Mouse (Mus musculus) MEL (cell line): Measurements from ENCODE around the gene Rhobtb3. TPM values are rescaled to one million over a fixed set of nuclear protein-coding genes. Genes with fewer than 3 reads are reported as not detected.

Experiments
- DNase-seq: peaks from one replicate; pipeline ENCODE4 v3.0.0; 2011; ENCODE audit warnings: low read depth, low spot score
- H3K27ac ChIP-seq: 2 replicates; pipeline ENCODE4 v1.5.1; 2012; ENCODE audit warnings: low read depth, mild to moderate bottlenecking, control low read depth, low read length, moderate library complexity; ENCODE audit not compliant: control insufficient read depth
- H3K27me3 ChIP-seq, 2 experiments: fragments of 150-350 bp in 1 of 2; sonication (generic) in 1 of 2; 2 replicates each; pipeline ENCODE4 v1.6.1; 2012; ENCODE audit warnings: low read length in 2 of 2, mild to moderate bottlenecking in 2 of 2, improper control_type of control experiment in 1 of 2, moderate library complexity in 1 of 2; ENCODE audit not compliant: insufficient read depth in 2 of 2, control insufficient read depth in 1 of 2
- H3K36me3 ChIP-seq, 2 experiments: 2 replicates each; pipeline ENCODE4 v1.6.1; 2012 to 2014; ENCODE audit warnings: low read length in 2 of 2, improper control_type of control experiment in 1 of 2, inconsistent platforms in 1 of 2, mild to moderate bottlenecking in 1 of 2; ENCODE audit not compliant: insufficient read depth in 2 of 2, control insufficient read depth in 1 of 2
- H3K4me1 ChIP-seq, 2 experiments: fragments of 150-350 bp in 1 of 2; sonication (generic) in 1 of 2; 2 replicates each; pipeline ENCODE4 v1.6.1; 2012; ENCODE audit warnings: low read length in 2 of 2, improper control_type of control experiment in 1 of 2, mild to moderate bottlenecking in 1 of 2; ENCODE audit not compliant: insufficient read depth in 2 of 2, control insufficient read depth in 1 of 2
- H3K4me3 ChIP-seq, 2 experiments: fragments of 150-350 bp in 1 of 2; sonication (generic) in 1 of 2; 2 replicates each; pipeline ENCODE4 v1.5.1; 2012; ENCODE audit warnings: low read depth in 2 of 2, low read length in 2 of 2, mild to moderate bottlenecking in 2 of 2, moderate library complexity in 2 of 2, control low read depth in 1 of 2, improper control_type of control experiment in 1 of 2; ENCODE audit not compliant: control insufficient read depth in 1 of 2, insufficient read depth in 1 of 2
- H3K79me2 ChIP-seq: 2 replicates; pipeline ENCODE4 v1.6.1; 2012; ENCODE audit warnings: mild to moderate bottlenecking, low read length, moderate library complexity; ENCODE audit not compliant: control insufficient read depth, poor library complexity, insufficient read depth
- H3K9ac ChIP-seq: 2 replicates; pipeline ENCODE4 v1.6.1; 2012; ENCODE audit warnings: low read depth, mild to moderate bottlenecking, control low read depth, low read length, moderate library complexity; ENCODE audit not compliant: control insufficient read depth, poor library complexity, severe bottlenecking
- H3K9me3 ChIP-seq: fragments of 150-350 bp; sonication (generic); replicated peaks from 2 replicates; pipeline ENCODE4 v1.6.1; 2012; ENCODE audit warnings: mild to moderate bottlenecking, low read length, improper control_type of control experiment, moderate library complexity; ENCODE audit not compliant: insufficient read depth
- BHLHE40 ChIP-seq: IDR thresholded peaks from 2 replicates; pipeline ENCODE4 v1.6.1; 2012; ENCODE audit warnings: low read depth, mild to moderate bottlenecking, inconsistent platforms, low read length, improper control_type of control experiment, borderline replicate concordance
- CHD1 ChIP-seq: IDR thresholded peaks from 2 replicates; pipeline ENCODE4 v1.6.1; 2012; ENCODE audit warnings: low read depth, mild to moderate bottlenecking, inconsistent platforms, low read length, improper control_type of control experiment
- CTCF ChIP-seq, 3 experiments: IDR thresholded peaks in 2 of 3; conservative IDR thresholded peaks in 1 of 3; 2 replicates each; pipeline ENCODE4 v1.5.1; 2011 to 2012; ENCODE audit warnings: low read length in 3 of 3, low read depth in 2 of 3, mild to moderate bottlenecking in 2 of 3, improper control_type of control experiment in 1 of 3, inconsistent platforms in 1 of 3, mixed read lengths in 1 of 3, moderate library complexity in 1 of 3; ENCODE audit not compliant: control insufficient read depth in 1 of 3, insufficient read depth in 1 of 3, poor library complexity in 1 of 3, severe bottlenecking in 1 of 3
- E2F4 ChIP-seq: IDR thresholded peaks from 2 replicates; pipeline ENCODE4 v1.6.1; 2011; ENCODE audit warnings: low read depth, low read length, improper control_type of control experiment, borderline replicate concordance
- ELF1 ChIP-seq: IDR thresholded peaks from 2 replicates; pipeline ENCODE4 v1.6.1; 2014; ENCODE audit warnings: low read depth, mild to moderate bottlenecking, inconsistent platforms, low read length, improper control_type of control experiment, moderate library complexity
- ETS1 ChIP-seq: IDR thresholded peaks from 2 replicates; pipeline ENCODE4 v1.6.1; 2012; ENCODE audit warnings: low read depth, mild to moderate bottlenecking, inconsistent platforms, low read length, improper control_type of control experiment, moderate library complexity
- GATA1 ChIP-seq: IDR thresholded peaks from 2 replicates; pipeline ENCODE4 v1.6.1; 2011; ENCODE audit warnings: low read depth, low read length, improper control_type of control experiment
- HCFC1 ChIP-seq: IDR thresholded peaks from 2 replicates; pipeline ENCODE4 v1.6.1; 2012; ENCODE audit warnings: low read depth, mild to moderate bottlenecking, inconsistent platforms, low read length, improper control_type of control experiment, moderate library complexity
- MAFK ChIP-seq: IDR thresholded peaks from 2 replicates; pipeline ENCODE4 v1.6.1; 2011; ENCODE audit warnings: low read depth, mild to moderate bottlenecking, low read length, improper control_type of control experiment, borderline replicate concordance
- MAX ChIP-seq: IDR thresholded peaks from 2 replicates; pipeline ENCODE4 v1.6.1; 2011; ENCODE audit warnings: low read length, improper control_type of control experiment
- MAZ ChIP-seq: IDR thresholded peaks from 2 replicates; pipeline ENCODE4 v1.6.1; 2012; ENCODE audit warnings: low read depth, mild to moderate bottlenecking, inconsistent platforms, low read length, improper control_type of control experiment
- MEF2A ChIP-seq: IDR thresholded peaks from 2 replicates; pipeline ENCODE4 v1.6.1; 2014; ENCODE audit warnings: low read depth, mild to moderate bottlenecking, inconsistent platforms, low read length, improper control_type of control experiment; ENCODE audit not compliant: poor library complexity, insufficient replicate concordance, severe bottlenecking; ENCODE audit errors: extremely low read depth
- MXI1 ChIP-seq: IDR thresholded peaks from 2 replicates; pipeline ENCODE4 v1.6.1; 2011; ENCODE audit warnings: mild to moderate bottlenecking, low read depth, low read length, improper control_type of control experiment
- NELFE ChIP-seq: IDR thresholded peaks from 2 replicates; pipeline ENCODE4 v1.6.1; 2011; ENCODE audit warnings: low read depth, low read length, improper control_type of control experiment
- POLR2A ChIP-seq, 2 experiments: IDR thresholded peaks; 2 replicates each; pipeline ENCODE4 v1.6.1; 2011 to 2012; ENCODE audit warnings: low read length in 2 of 2, mild to moderate bottlenecking in 2 of 2, control low read depth in 1 of 2, improper control_type of control experiment in 1 of 2, low read depth in 1 of 2, moderate library complexity in 1 of 2; ENCODE audit not compliant: control insufficient read depth in 1 of 2, insufficient read depth in 1 of 2, poor library complexity in 1 of 2
- POLR2AphosphoS2 ChIP-seq: IDR thresholded peaks from 2 replicates; pipeline ENCODE4 v1.6.1; 2011; ENCODE audit warnings: low read length, improper control_type of control experiment
- POLR2AphosphoS5 ChIP-seq: IDR thresholded peaks from 2 replicates; pipeline ENCODE4 v1.6.1; 2012; ENCODE audit warnings: low read depth, borderline replicate concordance, mild to moderate bottlenecking, inconsistent platforms, low read length, moderate library complexity, mixed read lengths
- RAD21 ChIP-seq: IDR thresholded peaks from 2 replicates; pipeline ENCODE4 v1.6.1; 2011; ENCODE audit warnings: mild to moderate bottlenecking, low read depth, low read length, improper control_type of control experiment
- SIN3A ChIP-seq: IDR thresholded peaks from 2 replicates; pipeline ENCODE4 v1.6.1; 2012; ENCODE audit warnings: low read length, improper control_type of control experiment, inconsistent platforms
- TBP ChIP-seq: IDR thresholded peaks from 2 replicates; pipeline ENCODE4 v1.8.0; 2011; ENCODE audit warnings: low read depth, low read length, improper control_type of control experiment
- TCF12 ChIP-seq: IDR thresholded peaks from 2 replicates; pipeline ENCODE4 v1.6.1; 2014; ENCODE audit warnings: low read depth, mild to moderate bottlenecking, inconsistent platforms, low read length, improper control_type of control experiment, moderate library complexity
- ZC3H11A ChIP-seq: IDR thresholded peaks from 2 replicates; pipeline ENCODE4 v1.6.1; 2012; ENCODE audit warnings: low read depth, mild to moderate bottlenecking, inconsistent platforms, low read length, improper control_type of control experiment
- ZMIZ1 ChIP-seq: IDR thresholded peaks from 2 replicates; pipeline ENCODE4 v1.6.1; 2012; ENCODE audit warnings: low read depth, mild to moderate bottlenecking, inconsistent platforms, low read length, improper control_type of control experiment, moderate library complexity
- polyA plus RNA-seq, 2 experiments: library from polyadenylated mRNA; stranded (reverse) in 1 of 2; unstranded in 1 of 2; fragments of >175 nt in 1 of 2; fragments of >200 nt in 1 of 2; gene quantifications; 2 replicates each; pipeline versions ENCODE4 v1.2.1 to v1.2.4; 2012; ENCODE audit warnings: low replicate concordance in 2 of 2, low read depth in 1 of 2; ENCODE audit not compliant: insufficient read length in 2 of 2, insufficient read depth in 1 of 2, missing spikeins in 1 of 2
- total RNA-seq: library from RNA; depleted of rRNA; stranded (reverse); fragments of 300-350 nt; gene quantifications from 2 replicates; pipeline ENCODE4 v1.2.3, GENCODE M21; 2012

The Rhobtb3 gene
- total and polyA plus RNA-seq, 3 experiments: not detected

- no peak overlapping the region for H3K27ac ChIP-seq
- H3K36me3 ChIP-seq: peaks cover 0 to 36% of the 10 kb centered on the region in 2 experiments; a peak in 2 of 4 replicates
- H3K9me3 ChIP-seq: no peaks in the 10 kb centered on the region
- no peak overlapping the region for H3K9ac ChIP-seq
- peaks cover 18 to 38% of the 10 kb centered on the region in 2 experiments for H3K4me1 ChIP-seq
- H3K79me2 ChIP-seq: no peaks in the 10 kb centered on the region; the same call in 1 of the 2 replicates
- TF ChIP-seq E2F4: no peak
- DNase-seq: no peak
- H3K4me3 ChIP-seq: no peak overlapping the region
- no peaks in the 10 kb centered on the region for H3K27me3 ChIP-seq
Observed at GRCm38 (mm10) chr13:75841950-75842349, 101.8 kb downstream of the Rhobtb3 start.

GRCm38 (mm10) chr13:75840752-75841285 is 102.9 kb downstream of the Rhobtb3 start:
- peaks cover 11 to 30% of the 10 kb centered on the region in 2 experiments for H3K4me1 ChIP-seq
- peak overlapping the region; percentile 49 for H3K9ac ChIP-seq
- no peak overlapping the region for H3K27ac ChIP-seq

GRCm38 (mm10) chr13:75839719-75840481 is 103.8 kb downstream of the Rhobtb3 start, which contains the start of gene Glrx:
Gene Glrx, plus strand, starts transcription at chr13:75839868.
- Histone ChIP-seq H3K27me3 (no peaks in the 10 kb centered on the region), H3K27ac (peak within 1 kb of the TSS; percentile 76), H3K79me2 (no peaks in the 10 kb centered on the region; the same call in 1 of the 2 replicates), H3K4me1 (peaks cover 6 to 25% of the 10 kb centered on the region in 2 experiments), H3K9me3 (no peaks in the 10 kb centered on the region), H3K9ac (peak within 1 kb of the TSS; percentile 52), H3K4me3 (peak within 1 kb of the TSS; percentile 64 to 80), H3K36me3 (peaks cover 0 to 17% of the 10 kb centered on the region in 2 experiments; a peak in 2 of 4 replicates)
- peak; percentile 94 for DNase-seq
- TF ChIP-seq BHLHE40 (no peak), RAD21 (no peak), MXI1 (peak; percentile 87), CTCF (IDR thresholded peaks at IDR 0.05 in 2 of 3, conservative IDR thresholded peaks at IDR 0.05 in 1 of 3; ENCODE audit: control insufficient read depth in 1 of 3, insufficient read depth in 1 of 3, low read depth in 2 of 3, low read length in 3 of 3, poor library complexity in 1 of 3, severe bottlenecking in 1 of 3) (no peak), GATA1 (no peak), POLR2A (IDR thresholded peaks at IDR 0.05; ENCODE audit: control insufficient read depth in 1 of 2, insufficient read depth in 1 of 2, low read depth in 1 of 2, low read length in 2 of 2, poor library complexity in 1 of 2) (peak in 1 of 2 experiments; percentile 88; a peak in 2 of 4 replicates), MEF2A (no peak), ELF1 (peak; percentile 49), TCF12 (peak; percentile 61), CHD1 (0 out of 2 replicates have a peak, but pooled peaks have one; percentile 45), MAX (peak; percentile 58; the same call in 1 of the 2 replicates), HCFC1 (peak; percentile 68), ZC3H11A (no peak), MAZ (no peak), MAFK (no peak), POLR2AphosphoS5 (peak; percentile 82; the same call in 1 of the 2 replicates), ZMIZ1 (peak; percentile 70; the same call in 1 of the 2 replicates), SIN3A (peak; percentile 84), TBP (peak; percentile 96), NELFE (peak; percentile 84), POLR2AphosphoS2 (peak; percentile 71; the same call in 1 of the 2 replicates), ETS1 (peak; percentile 48; the same call in 1 of the 2 replicates)

More at GRCm38 (mm10) chr13:75840752-75841285, 102.9 kb downstream of the Rhobtb3 start:
- peak overlapping the region; percentile 64 to 80 for H3K4me3 ChIP-seq
- H3K9me3 ChIP-seq: no peaks in the 10 kb centered on the region
- peaks cover 0 to 25% of the 10 kb centered on the region in 2 experiments; a peak in 2 of 4 replicates for H3K36me3 ChIP-seq
- H3K27me3 ChIP-seq: no peaks in the 10 kb centered on the region
- DNase-seq: peak; percentile 38
- H3K79me2 ChIP-seq: no peaks in the 10 kb centered on the region; the same call in 1 of the 2 replicates
- TF ChIP-seq CHD1: no peak
- no peak for TF ChIP-seq TBP
